Mouse (Mus musculus) stomach, embryonic 16.5 days (tissue): ENCODE data around the gene Zfp14. TPM values are rescaled to one million over a fixed set of nuclear protein-coding genes. Genes with fewer than 3 reads are reported as not detected.

Source experiments
- ATAC-seq: fragments of 200-750 bp; cut with Nextera tagmentation; 2 replicates; pipeline ENCODE4 v1.8.0; 2017; ENCODE audit warnings: moderate number of reproducible peaks, moderate TSS enrichment; ENCODE audit not compliant: insufficient read depth, low FRiP score
- H3K27ac ChIP-seq: fragments of 300-500 bp; sonication (generic); 2 replicates; pipeline ENCODE4 v1.5.1; 2014; ENCODE audit warnings: low read length
- H3K27me3 ChIP-seq: fragments of 300-500 bp; sonication (generic); 2 replicates; pipeline ENCODE4 v1.6.1; 2014; ENCODE audit warnings: low read length, control low read depth, mixed read lengths; ENCODE audit not compliant: control insufficient read depth, insufficient read depth
- H3K36me3 ChIP-seq: fragments of 300-500 bp; sonication (generic); 2 replicates; pipeline ENCODE4 v1.6.1; 2014; ENCODE audit warnings: low read length; ENCODE audit not compliant: control insufficient read depth, insufficient read depth
- H3K4me1 ChIP-seq: fragments of 300-500 bp; sonication (generic); 2 replicates; pipeline ENCODE4 v1.6.1; 2014; ENCODE audit warnings: low read length, control low read depth, mixed read lengths; ENCODE audit not compliant: control insufficient read depth, insufficient read depth
- H3K4me2 ChIP-seq: fragments of 300-500 bp; sonication (generic); 2 replicates; pipeline ENCODE4 v1.6.1; 2014; ENCODE audit warnings: low read depth, low read length, mixed read lengths
- H3K4me3 ChIP-seq: fragments of 300-500 bp; sonication (generic); replicated peaks from 2 replicates; pipeline ENCODE4 v1.5.1; 2014; ENCODE audit warnings: mild to moderate bottlenecking, low read length
- H3K9ac ChIP-seq: fragments of 300-500 bp; sonication (generic); 2 replicates; pipeline ENCODE4 v1.6.1; 2014; ENCODE audit warnings: low read length
- H3K9me3 ChIP-seq: fragments of 300-500 bp; sonication (generic); replicated peaks from 2 replicates; pipeline ENCODE4 v1.6.1; 2016; ENCODE audit warnings: low read length, control low read depth; ENCODE audit not compliant: control insufficient read depth
- WGBS: fragments of 180-500 bp; shearing (Covaris S2); extraction: QIAGEN DNeasy Blood & Tissue Kit; methylation state at CpG from one replicate; pipeline ENCODE4 v1.1.7; 2014; 5-methylcytosine and 5-hydroxymethylcytosine counted together
- polyA plus RNA-seq: library from polyadenylated mRNA; unstranded; fragments of >200 nt; fragmentation: Nextera tagmentation; extraction: Ambion mirVana; gene quantifications from 2 replicates; pipeline ENCODE4 v1.2.1, GENCODE M21; 2015

The Zfp14 gene
- polyA plus RNA-seq = 3.7 and 4.6 TPM in 2 replicates

DNA sequence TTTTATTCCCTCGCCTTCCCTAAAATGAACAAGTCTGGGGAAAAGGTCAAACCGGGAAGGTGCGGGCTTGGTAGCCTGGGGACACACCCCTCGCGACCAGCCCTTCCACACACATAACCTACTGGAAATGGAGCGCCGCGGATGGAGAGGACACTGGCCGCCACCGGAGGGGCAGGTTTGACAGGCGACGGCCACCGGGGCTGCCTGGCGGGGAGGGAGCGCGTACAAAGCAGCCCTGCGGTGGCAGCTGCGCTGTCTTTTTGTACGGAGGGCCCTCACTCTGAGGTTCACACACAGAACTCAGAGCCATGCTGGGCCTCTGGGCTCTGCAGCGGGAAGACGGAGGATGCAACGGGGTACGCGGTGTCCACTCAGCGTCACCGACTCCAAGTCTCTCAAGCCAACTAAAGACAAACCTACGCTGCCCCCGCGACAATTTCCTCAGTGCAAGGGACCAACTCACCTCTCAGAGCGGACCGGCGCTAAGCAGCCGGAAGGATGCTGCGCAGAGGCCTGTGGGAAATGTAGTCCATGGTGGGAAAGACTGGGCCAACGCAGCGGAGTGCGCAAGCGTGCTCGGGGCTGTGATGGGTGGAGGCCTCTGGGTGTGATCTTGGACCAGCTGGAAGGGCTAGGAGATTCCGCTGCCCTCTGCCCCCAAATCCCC, at the start of gene Zfp14:
Gene Zfp14 (minus strand): TSS at position 499 of the 667 bp plus-strand sequence.
- Histone ChIP-seq H3K4me1 (0 out of 2 replicates have a peak, but pooled peaks cover 9% of the 10 kb centered on the region), H3K4me3 (peak within 1 kb of the TSS; percentile 72), H3K27me3 (no peaks in the 10 kb centered on the region), H3K9me3 (no peaks in the 10 kb centered on the region), H3K27ac (peak within 1 kb of the TSS; percentile 28), H3K4me2 (peak within 1 kb of the TSS; percentile 75), H3K36me3 (no peaks in the 10 kb centered on the region), H3K9ac (peak within 1 kb of the TSS; percentile 78)
- under 1% methylated on average over 40 of the region's 40 CpGs for WGBS
- ATAC-seq = peak; percentile 98

DNA sequence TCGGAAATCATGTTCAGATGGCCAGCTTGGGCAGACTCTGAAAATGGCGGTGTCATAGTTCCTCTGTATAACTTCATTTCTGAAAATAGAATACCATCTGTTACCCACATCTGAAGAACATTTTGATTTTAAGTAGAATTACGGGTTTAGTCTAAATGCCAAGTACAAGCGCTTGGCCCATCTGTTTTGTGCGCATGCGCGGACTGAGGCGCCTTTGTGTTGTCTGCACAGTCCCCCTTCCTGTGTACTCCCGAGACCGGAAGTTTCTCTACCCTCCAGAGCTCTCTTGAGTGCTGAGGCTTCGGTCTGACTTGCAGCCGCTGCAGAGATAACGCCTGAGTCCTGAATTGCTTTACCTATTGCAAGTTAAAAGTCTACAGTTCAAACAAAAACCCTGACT, 48.1 kb upstream of the Zfp14 start:
- H3K27ac ChIP-seq = no peak overlapping the region
- peaks cover 42% of the 10 kb centered on the region for H3K36me3 ChIP-seq
- no peak for ATAC-seq

DNA sequence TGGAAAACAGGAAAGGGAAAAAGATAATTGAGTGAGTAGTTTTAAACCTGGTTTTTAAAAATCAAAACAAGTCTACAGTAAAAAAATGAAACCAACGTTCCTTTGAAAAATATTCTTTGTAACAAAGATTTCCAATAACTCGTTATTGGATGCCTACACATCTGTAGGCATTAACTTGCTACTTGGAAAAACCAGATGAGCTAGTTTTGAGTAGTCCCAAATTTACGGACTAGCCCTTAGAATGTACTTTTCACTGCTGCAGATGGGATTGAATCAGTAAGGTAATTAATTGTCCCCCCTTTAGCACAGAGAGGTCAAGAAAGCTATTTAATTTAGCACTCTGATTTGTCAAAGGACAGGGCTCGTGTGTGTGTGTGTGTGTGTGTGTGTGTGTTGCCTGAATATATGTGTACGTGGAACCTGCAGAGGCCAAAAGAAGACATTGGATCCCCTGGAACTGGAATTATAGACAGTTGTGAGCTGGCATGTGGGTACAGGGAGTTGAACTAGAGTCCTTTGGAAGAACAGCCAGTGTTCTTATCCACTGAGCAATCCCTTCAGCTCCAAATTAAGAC, 44.5 kb upstream of the Zfp14 start:
- H3K27me3 ChIP-seq = no peaks in the 10 kb centered on the region
- peak overlapping the region; percentile 80 for H3K4me3 ChIP-seq
- WGBS = 3% methylated on average over 5 of the region's 5 CpGs
- peak overlapping the region; percentile 49 for H3K27ac ChIP-seq
- no peaks in the 10 kb centered on the region for H3K9me3 ChIP-seq
- ATAC-seq = no peak
- peak overlapping the region; percentile 72 for H3K9ac ChIP-seq
- peaks cover 14% of the 10 kb centered on the region for H3K36me3 ChIP-seq
- H3K4me2 ChIP-seq = peak overlapping the region; percentile 85
- peaks cover 11% of the 10 kb centered on the region; the same call in 1 of the 2 replicates for H3K4me1 ChIP-seq

More for the DNA sequence above, 48.1 kb upstream of the Zfp14 start:
- Histone ChIP-seq H3K9ac (no peak overlapping the region), H3K4me2 (no peak overlapping the region), H3K27me3 (no peaks in the 10 kb centered on the region), H3K9me3 (peaks cover 12% of the 10 kb centered on the region), H3K4me3 (no peak overlapping the region), H3K4me1 (peaks cover 7% of the 10 kb centered on the region; the same call in 1 of the 2 replicates)
- WGBS = 93% methylated on average over 13 of the region's 13 CpGs

DNA sequence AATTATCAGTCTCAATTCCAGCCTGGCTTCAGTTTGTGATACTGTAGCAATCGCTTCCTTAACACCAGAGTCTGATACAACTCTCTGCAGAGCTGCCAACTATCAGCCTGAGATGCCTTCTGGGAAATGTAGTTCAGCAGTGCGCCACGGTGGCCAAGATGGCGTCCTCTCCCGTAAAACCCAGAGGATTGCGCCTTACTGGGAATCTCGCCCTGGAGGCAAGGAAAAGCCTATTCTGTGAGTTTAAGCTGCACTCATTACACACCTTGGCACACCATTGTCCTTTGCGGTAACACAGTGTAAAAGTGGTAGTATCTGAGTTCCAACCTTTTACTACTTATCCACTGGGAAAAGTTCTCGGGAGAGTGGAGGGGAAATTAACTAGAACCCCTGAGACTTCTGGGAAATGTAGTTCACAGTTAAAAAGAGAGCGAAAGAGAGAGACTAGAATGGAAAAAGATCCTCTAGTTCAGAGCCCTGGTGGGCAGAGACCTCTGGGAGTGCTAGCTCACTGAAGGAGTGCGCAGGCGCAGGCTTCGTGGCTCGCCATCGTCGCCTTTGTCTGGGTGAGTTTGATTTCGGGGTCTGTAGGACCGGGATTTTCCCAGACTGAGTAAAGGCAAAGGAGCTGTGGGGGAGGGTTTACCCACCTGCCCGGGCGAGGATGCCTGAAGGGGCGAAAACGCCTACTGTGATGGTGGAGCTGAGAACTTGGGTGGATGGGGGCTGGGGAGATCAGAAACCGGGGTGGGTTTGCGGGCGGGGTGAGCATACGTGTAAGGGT, 43.7 kb upstream of the Zfp14 start, which contains the start of gene Zfp260:
Gene Zfp260 (plus strand): TSS at position 132 of the 784 bp plus-strand sequence.
- H3K9me3 ChIP-seq = no peaks in the 10 kb centered on the region
- WGBS = under 1% methylated on average over 26 of the region's 26 CpGs
- ATAC-seq = peak; percentile 82

DNA sequence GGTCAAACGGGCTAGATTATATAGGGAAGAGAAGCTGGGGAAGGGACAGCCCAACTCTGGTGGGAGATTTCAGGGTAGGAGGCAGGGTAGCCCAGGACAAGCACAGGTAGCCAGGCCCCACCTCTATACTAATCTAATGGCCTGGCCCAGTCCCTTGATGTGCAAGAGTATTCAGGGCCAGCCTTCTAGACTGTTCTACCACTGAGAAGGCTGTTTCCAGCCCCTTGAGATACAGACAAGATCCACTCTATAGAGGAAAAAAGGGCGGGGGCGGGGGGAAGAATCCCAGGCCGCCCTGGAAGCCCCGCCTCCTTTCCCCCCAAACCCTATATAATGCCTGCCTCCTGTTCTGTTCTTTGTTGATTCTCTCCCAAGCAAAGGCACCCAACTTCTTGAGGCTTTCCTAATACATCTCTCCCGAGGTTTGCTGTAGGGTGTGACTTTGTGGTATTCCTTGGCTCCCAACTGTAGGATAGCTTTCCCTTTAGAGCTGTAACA, 42.8 kb upstream of the Zfp14 start:
- Histone ChIP-seq H3K4me3 (peak overlapping the region; percentile 80), H3K27me3 (no peaks in the 10 kb centered on the region), H3K4me2 (peak overlapping the region; percentile 65), H3K9me3 (no peaks in the 10 kb centered on the region), H3K9ac (peak overlapping the region; percentile 92), H3K4me1 (peaks cover 18% of the 10 kb centered on the region), H3K36me3 (no peaks in the 10 kb centered on the region; the same call in 1 of the 2 replicates), H3K27ac (peak overlapping the region; percentile 99; the same call in 1 of the 2 replicates)
- 67% methylated on average over 6 of the region's 6 CpGs for WGBS
- no peak for ATAC-seq

More for the DNA sequence above, 43.7 kb upstream of the Zfp14 start, which contains the start of gene Zfp260:
- Histone ChIP-seq H3K27ac (peak within 1 kb of the TSS; percentile 99), H3K27me3 (no peaks in the 10 kb centered on the region), H3K36me3 (peaks cover 6% of the 10 kb centered on the region; the same call in 1 of the 2 replicates), H3K4me1 (peaks cover 11% of the 10 kb centered on the region; the same call in 1 of the 2 replicates), H3K9ac (peak within 1 kb of the TSS; percentile 92), H3K4me3 (peak within 1 kb of the TSS; percentile 80), H3K4me2 (peak within 1 kb of the TSS; percentile 85)

DNA sequence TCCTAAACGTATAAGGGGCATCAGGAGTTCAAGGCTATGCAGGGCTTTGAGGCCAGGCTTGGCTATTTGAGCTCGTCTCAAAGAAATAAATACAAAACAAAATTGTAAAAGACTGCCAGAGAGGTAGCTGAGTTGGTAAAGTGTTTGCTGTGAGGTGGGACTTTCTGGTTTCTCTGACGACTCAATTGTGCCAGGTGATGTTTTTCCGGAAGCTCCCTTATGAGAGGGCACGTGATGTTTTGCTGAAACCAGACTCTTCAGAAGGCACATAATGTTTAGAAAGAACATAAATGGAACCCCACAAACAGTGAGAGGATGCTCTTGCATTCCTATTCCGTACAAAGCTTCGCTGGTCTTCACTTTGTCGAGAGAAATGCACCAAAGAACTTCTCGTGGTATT, 41.5 kb upstream of the Zfp14 start:
- Histone ChIP-seq H3K4me2 (no peak overlapping the region), H3K27ac (no peak overlapping the region), H3K9ac (no peak overlapping the region), H3K27me3 (no peaks in the 10 kb centered on the region), H3K9me3 (no peaks in the 10 kb centered on the region), H3K4me3 (no peak overlapping the region), H3K4me1 (peaks cover 20% of the 10 kb centered on the region), H3K36me3 (no peaks in the 10 kb centered on the region)
- WGBS = 81% methylated on average over 9 of the region's 9 CpGs
- ATAC-seq = no peak

DNA sequence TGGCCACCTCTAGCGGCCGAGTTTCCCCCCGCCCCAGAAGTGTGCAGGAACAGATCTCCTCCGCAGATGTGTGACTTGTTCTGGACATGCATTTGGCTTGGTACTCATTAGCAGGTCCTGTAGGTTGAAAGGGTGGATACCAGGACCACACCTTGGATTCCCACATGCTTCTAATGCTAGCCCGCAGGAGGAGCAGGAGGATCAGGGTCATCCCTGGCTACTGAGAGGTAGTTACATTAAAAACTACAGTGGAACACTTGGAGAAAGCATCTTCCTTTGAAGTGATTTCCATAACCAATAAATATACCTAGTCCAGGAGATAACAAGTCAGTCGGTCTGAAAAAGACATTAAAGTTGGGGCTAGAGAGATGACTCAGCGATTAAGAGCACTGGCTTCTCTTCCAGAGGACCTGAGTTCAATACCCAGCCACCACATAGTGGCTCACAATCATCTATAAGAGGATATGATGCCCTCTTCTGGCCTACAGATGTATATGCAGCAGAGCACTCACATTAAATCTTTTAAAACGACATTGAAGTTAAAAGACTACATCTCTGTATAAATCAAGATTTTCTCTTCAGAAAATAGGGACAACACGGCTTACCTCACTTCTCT, 39.9 kb upstream of the Zfp14 start:
- Histone ChIP-seq H3K9me3 (no peaks in the 10 kb centered on the region), H3K27me3 (no peaks in the 10 kb centered on the region), H3K4me2 (peak overlapping the region; percentile 95), H3K36me3 (no peaks in the 10 kb centered on the region), H3K4me1 (peaks cover 16% of the 10 kb centered on the region), H3K27ac (peak overlapping the region; percentile 54; the same call in 1 of the 2 replicates), H3K4me3 (peak overlapping the region; percentile 73), H3K9ac (peak overlapping the region; percentile 58; the same call in 1 of the 2 replicates)
- no peak for ATAC-seq
- 8% methylated on average over 9 of the region's 9 CpGs for WGBS

DNA sequence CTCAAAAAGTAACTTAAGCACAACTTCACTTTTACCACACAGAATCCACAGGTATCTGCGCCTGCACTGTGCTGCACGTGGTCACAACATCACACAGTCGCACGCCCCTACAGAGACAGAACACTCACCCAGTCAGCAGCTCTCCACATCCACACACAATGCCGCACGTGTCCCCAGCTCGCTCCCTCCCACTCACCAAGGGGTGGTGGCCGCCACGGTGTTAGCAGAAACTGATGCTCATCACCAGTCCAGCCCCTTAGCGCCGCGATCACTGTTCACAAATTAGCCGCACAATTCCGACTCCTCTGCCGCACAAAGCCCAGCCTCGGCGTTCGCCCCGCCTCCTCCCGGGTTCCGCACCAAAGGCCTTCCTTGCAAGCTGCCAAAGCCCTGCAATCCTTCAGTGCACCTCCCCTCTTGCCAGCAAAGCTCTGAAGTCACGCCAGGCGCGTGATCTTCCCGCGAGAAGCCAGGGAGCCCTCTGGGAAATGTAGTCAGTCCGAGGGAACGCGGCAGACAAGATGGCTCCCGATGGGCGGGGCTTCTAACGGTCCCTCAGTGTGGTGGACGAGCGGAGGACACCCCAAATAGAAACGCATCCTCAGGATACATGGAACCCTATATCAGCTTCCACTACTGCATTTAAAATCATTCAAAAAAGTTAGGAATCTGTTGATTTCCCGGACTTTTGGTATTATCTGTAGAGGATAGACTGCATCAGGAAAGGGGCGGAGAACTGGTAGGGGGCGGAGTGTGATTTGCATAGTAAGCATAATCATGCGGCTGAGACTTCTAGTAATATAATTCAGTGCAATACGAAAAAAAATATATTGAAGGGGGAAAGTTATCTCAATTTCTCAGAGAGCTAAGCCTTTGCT, 39.2 kb upstream of the Zfp14 start, which contains the start of the genes Gm26920 and Zfp566:
Gene Gm26920 (minus strand): TSS at position 319 of the 878 bp plus-strand sequence.
Gene Zfp566 (minus strand): TSS at position 436 of the 878 bp plus-strand sequence.
- Histone ChIP-seq H3K27ac (peak within 1 kb of the TSS; percentile 79), H3K36me3 (peaks cover 4% of the 10 kb centered on the region; the same call in 1 of the 2 replicates), H3K9me3 (no peaks in the 10 kb centered on the region), H3K4me3 (peak within 1 kb of the TSS; percentile 73), H3K27me3 (no peaks in the 10 kb centered on the region), H3K4me2 (peak within 1 kb of the TSS; percentile 95), H3K4me1 (peaks cover 16% of the 10 kb centered on the region), H3K9ac (peak within 1 kb of the TSS; percentile 82)
- WGBS = under 1% methylated on average over 40 of the region's 40 CpGs
- ATAC-seq = peak; percentile 91
